Mouse (Mus musculus) ES-Bruce4 (cell line): ENCODE data around the gene Dbn1. TPM values are rescaled to one million over a fixed set of nuclear protein-coding genes. Genes with fewer than 3 reads are reported as not detected.
A peak's percentile ranks its signal among the peaks of the same experiment; 100 is the strongest.

Experiments used
- H3K27ac ChIP-seq: 2 replicates; pipeline ENCODE4 v1.5.1; 2012; ENCODE audit warnings: low read length, inconsistent platforms; ENCODE audit not compliant: insufficient read depth
- H3K27me3 ChIP-seq: 2 replicates; pipeline ENCODE4 v1.6.1; 2012; ENCODE audit warnings: mild to moderate bottlenecking, low read length, inconsistent platforms; ENCODE audit not compliant: control insufficient read depth, poor library complexity, insufficient read depth, severe bottlenecking
- H3K36me3 ChIP-seq: 2 replicates; pipeline ENCODE4 v1.6.1; 2012; ENCODE audit warnings: inconsistent platforms, mild to moderate bottlenecking, low read length, moderate library complexity; ENCODE audit not compliant: control insufficient read depth, poor library complexity, insufficient read depth, severe bottlenecking
- H3K4me1 ChIP-seq: one replicate; pipeline ENCODE4 v1.8.1; 2011; ENCODE audit warnings: low read length; ENCODE audit not compliant: control insufficient read depth, insufficient read depth
- H3K4me3 ChIP-seq: 2 replicates; pipeline ENCODE4 v1.5.1; 2011; ENCODE audit warnings: low read depth, mild to moderate bottlenecking, low read length
- H3K9ac ChIP-seq: 2 replicates; pipeline ENCODE4 v1.6.1; 2012; ENCODE audit warnings: low read depth, mild to moderate bottlenecking, inconsistent platforms; ENCODE audit not compliant: poor library complexity, severe bottlenecking
- H3K9me3 ChIP-seq: replicated peaks from 2 replicates; pipeline ENCODE4 v1.6.1; 2012; ENCODE audit warnings: mild to moderate bottlenecking, low read length, inconsistent platforms; ENCODE audit not compliant: control insufficient read depth, poor library complexity, insufficient read depth, severe bottlenecking
- CTCF ChIP-seq: IDR thresholded peaks from one replicate; pipeline ENCODE4 v1.8.1; 2011; ENCODE audit warnings: low read depth, low read length
- EP300 ChIP-seq: IDR thresholded peaks from 2 replicates; pipeline ENCODE4 v1.6.1; 2011; ENCODE audit warnings: low read depth, low read length; ENCODE audit not compliant: insufficient read depth
- POLR2A ChIP-seq: IDR thresholded peaks from one replicate; pipeline ENCODE4 v1.8.1; 2011; ENCODE audit warnings: low read length; ENCODE audit not compliant: insufficient read depth
- polyA plus RNA-seq: library from polyadenylated mRNA; stranded (reverse); fragments of >200 nt; gene quantifications from 2 replicates; pipeline ENCODE4 v1.2.4, GENCODE M21; 2011; ENCODE audit warnings: low read depth; ENCODE audit not compliant: missing spikeins, insufficient read depth, insufficient read length

The Dbn1 gene
- polyA plus RNA-seq, 1 experiment, result 43.6 TPM

- peaks cover 8% of the 10 kb centered on the region for H3K4me1 ChIP-seq
- H3K9ac ChIP-seq, result no peak overlapping the region
- H3K27me3 ChIP-seq, result no peaks in the 10 kb centered on the region
- peak overlapping the region; percentile 8; the same call in 1 of the 2 replicates for H3K27ac ChIP-seq
- no peak overlapping the region for H3K4me3 ChIP-seq
- H3K9me3 ChIP-seq, result no peaks in the 10 kb centered on the region
- peaks cover 45% of the 10 kb centered on the region for H3K36me3 ChIP-seq
- no peak for TF ChIP-seq POLR2A
- TF ChIP-seq EP300, result no peak
- TF ChIP-seq CTCF, result no peak
Measured at GRCm38 (mm10) chr13:55451785-55452549, 35.9 kb downstream of the Dbn1 start.

- TF ChIP-seq POLR2A (no peak), CTCF (no peak), EP300 (no peak)
- H3K27ac ChIP-seq, result peak overlapping the region; percentile 4; the same call in 1 of the 2 replicates
- H3K9ac ChIP-seq, result no peak overlapping the region
- H3K4me1 ChIP-seq, result peaks cover 12% of the 10 kb centered on the region
- no peaks in the 10 kb centered on the region for H3K27me3 ChIP-seq
- H3K9me3 ChIP-seq, result no peaks in the 10 kb centered on the region
- H3K4me3 ChIP-seq, result no peak overlapping the region
- peaks cover 39% of the 10 kb centered on the region for H3K36me3 ChIP-seq
Measured at GRCm38 (mm10) chr13:55451296-55451695, 36.6 kb downstream of the Dbn1 start.

- TF ChIP-seq POLR2A, result no peak
- no peak for TF ChIP-seq EP300
- TF ChIP-seq CTCF, result no peak
- Histone ChIP-seq H3K27ac (no peak overlapping the region), H3K9ac (no peak overlapping the region), H3K4me1 (peaks cover 12% of the 10 kb centered on the region), H3K4me3 (no peak overlapping the region), H3K36me3 (peaks cover 39% of the 10 kb centered on the region), H3K9me3 (no peaks in the 10 kb centered on the region), H3K27me3 (no peaks in the 10 kb centered on the region)
Measured at GRCm38 (mm10) chr13:55450511-55450980, 37.4 kb downstream of the Dbn1 start.

- TF ChIP-seq POLR2A (no peak), EP300 (peak; percentile 67; the same call in 1 of the 2 replicates)
Measured at GRCm38 (mm10) chr13:55449679-55450441, 38.1 kb downstream of the Dbn1 start.

GRCm38 (mm10) chr13:55449205-55449604 lies 38.7 kb downstream of the Dbn1 start:
- Histone ChIP-seq H3K4me3 (no peak overlapping the region), H3K27me3 (no peaks in the 10 kb centered on the region), H3K9me3 (no peaks in the 10 kb centered on the region), H3K9ac (no peak overlapping the region; the same call in 1 of the 2 replicates), H3K36me3 (peaks cover 30% of the 10 kb centered on the region), H3K4me1 (peaks cover 12% of the 10 kb centered on the region), H3K27ac (peak overlapping the region; percentile 29)
- no peak for TF ChIP-seq EP300
- TF ChIP-seq POLR2A, result no peak
- no peak for TF ChIP-seq CTCF

More at GRCm38 (mm10) chr13:55449679-55450441, 38.1 kb downstream of the Dbn1 start:
- peaks cover 12% of the 10 kb centered on the region for H3K4me1 ChIP-seq
- H3K27me3 ChIP-seq, result no peaks in the 10 kb centered on the region
- H3K9ac ChIP-seq, result no peak overlapping the region
- H3K9me3 ChIP-seq, result no peaks in the 10 kb centered on the region
- H3K4me3 ChIP-seq, result no peak overlapping the region
- H3K27ac ChIP-seq, result peak overlapping the region; percentile 29
- H3K36me3 ChIP-seq, result peaks cover 37% of the 10 kb centered on the region

- Histone ChIP-seq H3K27ac (no peak overlapping the region; the same call in 1 of the 2 replicates), H3K36me3 (peaks cover 21% of the 10 kb centered on the region), H3K27me3 (no peaks in the 10 kb centered on the region), H3K9me3 (no peaks in the 10 kb centered on the region), H3K9ac (0 out of 2 replicates have a peak overlapping the region, but pooled peaks have one; percentile 9), H3K4me1 (peaks cover 12% of the 10 kb centered on the region), H3K4me3 (no peak overlapping the region)
- TF ChIP-seq EP300 (no peak), POLR2A (no peak), CTCF (no peak)
Measured at GRCm38 (mm10) chr13:55448131-55448530, 39.8 kb downstream of the Dbn1 start.
